Mouse (Mus musculus): ENCODE measurements at regions not wholly inside any gene's neighbourhood (a gene's known extent, or its start where the extent isn't known, plus 50 kb on each side); places are given as distances from the start of the nearest gene placed in this dataset.

DNA sequence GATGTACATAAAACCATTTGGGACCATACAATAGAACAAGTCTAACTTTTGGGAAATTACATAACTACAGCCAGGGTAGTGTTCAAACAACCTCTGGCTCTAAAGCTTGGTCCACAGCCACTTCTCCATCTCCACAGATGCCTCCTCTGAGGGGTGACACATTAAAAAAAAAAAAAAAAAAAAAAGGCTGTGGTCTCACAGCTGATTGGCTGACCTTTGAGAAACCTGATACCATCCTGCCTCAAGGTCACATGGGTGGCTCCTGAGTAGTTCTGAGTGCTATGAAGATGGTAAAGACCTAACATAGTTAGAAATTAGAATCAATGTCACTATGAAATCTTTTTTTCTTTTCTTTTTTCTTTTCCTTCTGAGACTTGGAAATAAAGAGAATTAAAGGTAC is 102.4 kb downstream of the Tmem182 start:
- no peak for DNase-seq

DNA sequence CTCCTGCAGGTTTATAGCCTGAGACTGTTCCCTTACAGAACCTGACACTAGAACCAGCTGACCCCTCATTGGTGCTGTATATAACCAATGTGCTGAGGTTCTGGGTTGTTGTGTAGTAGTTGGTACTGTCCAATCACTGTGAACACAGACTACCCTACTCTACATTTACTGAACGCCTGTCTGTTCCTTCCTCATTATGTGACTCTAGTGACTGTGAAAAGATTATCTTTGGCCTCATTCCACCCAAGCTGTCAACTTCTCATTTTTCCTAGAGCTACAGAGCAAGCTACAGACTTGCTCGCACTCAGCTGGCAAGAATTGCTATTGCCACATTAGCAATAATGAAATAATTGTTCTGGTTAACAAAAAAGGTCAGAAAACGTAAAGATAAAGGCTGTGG is 108.2 kb downstream of the Tmem182 start:
- no peak for DNase-seq

DNA sequence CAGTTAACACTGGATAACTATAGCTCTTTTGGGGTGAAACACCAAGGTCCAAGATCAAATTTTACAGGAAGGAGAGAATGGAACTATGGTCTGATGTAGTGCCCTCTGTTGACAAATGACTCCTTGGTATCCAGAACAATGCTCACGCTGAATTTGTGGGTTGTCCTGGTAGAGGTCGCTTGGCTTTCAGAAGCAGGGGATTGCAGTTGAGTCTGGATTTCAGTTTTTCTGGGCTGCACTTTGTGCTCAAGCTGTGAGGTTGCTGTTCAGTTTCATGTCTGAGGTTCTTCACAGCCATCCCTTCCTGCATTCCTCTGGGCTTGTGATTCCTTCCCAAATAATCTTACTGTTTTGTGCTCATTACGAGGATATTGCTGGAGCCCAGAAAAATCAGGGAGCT is 118.9 kb downstream of the Tmem182 start:
- no peak for DNase-seq

DNA sequence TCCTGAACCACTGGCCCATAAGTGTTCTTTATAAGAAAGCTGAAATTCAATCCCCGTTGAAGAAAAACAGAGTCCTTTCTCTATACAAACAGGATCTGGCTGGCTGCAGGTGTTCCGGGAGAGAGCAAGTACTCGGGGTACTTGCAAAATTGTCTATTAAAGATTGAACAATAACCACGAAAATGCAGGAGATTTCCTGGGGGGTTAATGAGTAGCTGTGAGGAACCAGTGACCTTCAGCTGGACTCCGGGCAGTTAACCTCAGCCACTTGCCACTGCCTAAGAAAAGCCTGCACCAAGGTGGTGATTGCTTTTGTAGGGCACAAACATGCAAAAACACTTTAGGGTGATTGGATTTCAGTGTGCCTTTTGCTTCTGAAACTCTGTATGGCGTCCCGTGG is 119.4 kb downstream of the Tmem182 start:
- no peak for DNase-seq

DNA sequence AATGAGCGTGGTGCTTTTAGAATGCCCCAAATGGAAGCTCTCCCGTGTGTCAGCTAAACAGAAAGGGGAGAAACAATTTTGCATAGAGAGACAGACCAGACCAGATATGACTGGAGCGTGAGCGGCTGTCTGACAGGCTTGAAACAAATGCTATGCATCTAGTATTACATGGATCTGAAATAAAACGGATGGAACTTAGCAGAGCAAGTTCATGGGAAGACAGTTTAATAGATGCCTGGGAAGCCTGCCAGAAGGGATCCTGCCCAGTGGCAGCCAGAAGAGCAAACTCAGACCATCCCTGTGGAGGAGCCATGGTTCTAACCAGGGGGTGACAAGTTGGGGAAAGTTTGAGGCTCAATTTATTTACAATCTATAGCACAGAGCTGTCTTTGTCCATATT is 126.0 kb downstream of the Tmem182 start:
- no peak for DNase-seq

DNA sequence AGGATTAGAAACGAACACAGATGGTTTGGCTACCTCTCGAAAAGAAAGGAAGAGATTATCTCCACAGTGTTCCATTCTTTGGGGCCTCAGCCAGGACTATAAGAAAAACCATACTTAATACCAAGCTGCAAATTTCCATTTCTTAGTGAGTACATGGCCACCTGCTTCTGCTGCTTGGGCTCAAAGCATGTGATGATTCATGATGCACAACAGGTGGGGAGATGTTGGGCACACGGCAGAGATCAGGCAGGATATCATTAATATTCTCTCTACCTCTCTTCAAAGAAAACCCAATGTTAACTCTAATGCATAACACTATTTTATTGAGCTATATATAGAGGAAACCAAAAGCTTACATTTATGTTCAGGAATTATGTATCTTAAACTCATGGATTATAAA is 131.3 kb downstream of the Tmem182 start:
- DNase-seq = no peak

DNA sequence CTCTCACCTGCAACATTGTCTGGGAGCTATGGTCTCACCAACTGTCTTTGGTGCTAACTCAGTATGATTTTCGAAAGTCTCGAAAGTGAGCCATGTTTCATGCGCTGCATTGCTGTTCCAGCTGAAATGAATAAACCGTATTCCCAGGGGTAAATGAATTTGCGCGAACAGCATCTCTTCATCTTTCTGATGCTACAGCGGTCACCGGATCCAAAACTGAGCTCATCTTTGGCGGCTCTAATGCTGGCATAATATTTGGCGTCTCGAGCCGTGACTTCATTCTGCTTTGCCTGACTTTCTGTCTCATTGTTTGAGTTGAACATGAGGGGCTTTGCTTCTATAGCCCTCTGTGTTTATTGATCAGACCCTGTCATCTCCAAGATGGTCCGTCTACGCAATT is 137.3 kb downstream of the Tmem182 start:
- DNase-seq = no peak

DNA sequence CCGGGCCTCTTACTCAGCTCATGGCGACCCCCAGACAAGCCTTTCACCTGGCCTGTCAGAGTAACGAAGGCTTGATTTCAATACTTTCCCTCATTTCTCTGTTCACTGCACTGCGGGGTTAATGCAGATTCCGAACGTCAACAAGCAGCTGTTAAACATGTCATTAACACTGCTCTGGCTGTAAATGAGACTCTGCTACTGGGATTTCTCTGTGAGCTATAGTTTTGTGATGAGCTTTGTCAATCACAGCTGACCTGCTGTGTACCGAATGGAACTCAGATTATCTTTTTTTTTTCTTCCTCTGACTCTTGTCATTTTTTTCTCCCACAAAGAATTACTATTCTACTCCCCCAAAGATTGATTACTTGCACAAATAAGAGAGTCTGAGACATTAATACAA is 137.8 kb downstream of the Tmem182 start:
- DNase-seq = no peak

DNA sequence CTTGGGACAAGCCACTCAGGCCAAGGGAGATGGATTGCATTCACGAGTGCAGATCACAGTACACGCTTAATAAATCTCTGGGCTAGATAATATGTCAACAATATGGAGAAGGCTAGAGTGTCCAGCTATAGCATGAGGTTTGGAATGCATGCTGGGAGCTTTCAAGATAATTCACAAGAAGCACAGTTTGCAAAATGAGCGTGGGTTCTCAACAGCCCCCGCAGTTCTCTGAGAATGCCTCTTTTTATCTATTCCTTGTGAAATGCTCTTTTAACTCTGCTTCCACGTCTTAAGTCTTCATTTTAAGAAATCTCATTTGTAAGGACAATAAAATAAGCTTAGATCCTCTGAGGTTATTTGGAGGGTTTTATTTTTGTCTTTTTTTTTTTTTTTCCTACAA is 145.2 kb downstream of the Tmem182 start:
- DNase-seq = no peak

DNA sequence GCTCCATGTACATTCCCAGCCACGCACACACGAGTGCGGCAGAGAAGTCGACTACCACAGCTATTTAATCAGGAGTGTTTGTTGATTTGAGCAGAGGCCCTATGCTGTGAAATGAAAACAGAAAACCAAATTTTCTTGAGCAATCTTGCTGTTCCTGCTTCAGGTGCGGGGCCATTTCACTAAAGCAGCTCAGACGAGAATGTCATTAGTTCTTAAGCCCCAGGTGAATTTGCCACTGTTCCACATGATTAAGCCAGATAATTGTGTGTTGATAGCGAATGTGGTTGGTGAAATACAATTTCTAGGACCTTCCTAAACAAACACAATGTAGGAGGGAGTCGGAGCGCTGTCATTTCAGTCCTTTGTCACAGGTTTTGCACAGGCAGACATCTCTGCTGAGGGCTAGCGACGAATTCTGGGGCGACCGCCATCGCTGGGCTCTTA is 149.3 kb downstream of the Tmem182 start:
- no peak for DNase-seq

DNA sequence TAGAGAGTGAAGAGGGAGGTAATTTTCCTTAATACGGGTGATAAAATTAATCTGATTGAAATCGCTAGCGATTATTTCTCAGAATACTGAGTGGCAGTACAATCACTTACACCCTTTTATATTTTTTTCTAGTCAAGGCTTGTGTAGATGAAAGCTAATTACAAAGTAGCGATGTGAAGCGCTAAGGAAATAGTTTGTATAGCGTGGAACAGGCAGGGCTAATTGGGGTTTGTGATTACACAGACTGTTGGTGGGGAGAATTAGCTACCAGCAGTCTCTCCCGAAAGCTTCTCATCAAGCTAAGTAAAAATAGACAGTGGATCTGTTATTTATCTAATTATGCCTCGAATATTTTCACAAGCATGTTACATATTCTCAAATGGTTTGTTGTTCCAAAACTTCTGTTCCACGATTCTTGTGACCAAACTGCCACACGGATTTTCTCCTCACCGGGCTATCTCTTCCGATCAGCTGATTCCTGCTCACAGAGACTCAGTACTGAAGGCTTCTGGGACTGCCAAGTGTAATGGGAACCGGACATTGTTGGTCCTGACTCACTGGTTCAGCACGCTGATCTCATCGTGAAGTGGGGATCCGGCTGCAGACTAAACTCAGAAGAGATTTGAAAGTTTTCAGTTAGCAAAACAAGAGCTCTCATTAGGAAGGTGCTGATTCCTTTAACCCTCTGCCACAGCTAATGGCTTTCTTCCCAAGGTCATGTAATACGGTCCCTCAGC is 162.5 kb downstream of the Tmem182 start:
- DNase-seq = no peak

DNA sequence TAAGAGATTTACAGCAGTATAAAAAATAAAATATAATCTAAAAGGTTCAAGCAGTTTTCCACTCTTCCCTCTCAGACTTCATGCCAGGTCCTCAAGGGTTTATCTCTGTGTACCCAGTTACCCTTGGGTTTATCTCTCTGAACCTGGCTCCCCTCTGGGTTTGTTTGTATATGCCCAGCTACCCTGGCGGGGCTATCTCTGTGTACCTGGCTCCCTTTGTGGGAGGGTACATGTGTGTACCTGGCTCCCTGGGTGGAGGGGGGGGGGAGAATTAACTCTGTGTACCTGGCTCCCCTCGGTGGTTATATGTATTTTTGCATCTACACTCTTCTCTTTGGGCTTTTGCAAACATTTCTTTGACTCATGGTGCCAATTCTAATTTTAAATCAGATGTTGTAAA is 178.4 kb downstream of the Tmem182 start:
- DNase-seq = no peak

DNA sequence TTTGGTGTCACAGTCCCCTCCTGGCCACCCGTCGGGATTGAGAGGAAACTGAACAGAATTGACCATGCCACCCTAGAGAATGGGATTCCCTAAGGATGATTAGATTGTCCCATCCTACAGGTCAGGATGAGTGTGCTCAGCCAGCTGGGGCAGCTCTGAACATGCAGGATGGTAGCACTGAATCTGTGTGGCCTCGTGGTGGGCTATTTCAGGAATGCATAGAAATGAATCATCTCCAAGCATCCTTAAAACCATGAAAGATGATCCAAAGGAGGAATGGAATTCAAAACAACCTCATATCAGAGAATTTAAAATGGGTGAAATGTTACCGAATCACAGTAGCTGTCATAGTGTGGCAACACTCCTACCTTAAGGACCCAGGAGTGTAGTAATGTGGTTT is 187.9 kb downstream of the Tmem182 start:
- no peak for DNase-seq

DNA sequence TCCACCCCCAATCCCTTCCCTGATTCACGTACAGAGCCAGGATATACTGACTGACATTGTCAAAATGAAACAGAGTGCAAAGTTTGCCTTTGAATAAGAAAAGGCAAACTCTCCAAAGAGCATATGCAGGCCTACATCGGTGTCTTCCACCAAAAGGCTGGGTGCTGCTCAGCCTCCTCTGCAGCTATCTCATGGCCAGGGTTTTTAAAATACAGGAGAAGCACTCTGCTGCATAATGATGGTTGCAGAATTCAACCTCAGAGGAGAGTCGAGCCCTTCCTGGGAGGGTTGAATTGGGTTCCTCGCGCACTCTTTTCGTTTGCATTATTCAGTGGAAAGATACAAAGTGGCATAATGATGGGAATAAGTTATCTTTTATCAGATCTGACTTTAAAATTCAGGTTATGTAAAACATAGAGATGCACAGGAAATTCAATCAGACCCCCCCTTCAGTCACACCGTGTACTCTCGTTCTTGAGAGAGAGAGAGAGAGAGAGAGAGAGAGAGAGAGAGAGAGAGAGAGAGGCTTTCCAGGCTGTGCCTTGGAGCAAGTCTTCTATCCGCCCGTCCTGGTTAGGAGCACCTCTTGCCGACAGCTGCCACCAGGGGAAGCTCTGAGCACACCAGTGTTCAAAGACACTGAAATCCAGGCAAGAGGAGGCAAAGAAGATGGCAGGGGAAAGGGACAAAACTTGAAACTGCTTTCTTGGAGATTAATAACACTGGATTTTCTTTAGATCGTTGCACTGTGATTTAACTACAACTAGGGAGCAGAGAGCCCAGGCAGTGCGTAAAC is 196.0 kb downstream of the Tmem182 start:
- DNase-seq = peak; percentile 4

DNA sequence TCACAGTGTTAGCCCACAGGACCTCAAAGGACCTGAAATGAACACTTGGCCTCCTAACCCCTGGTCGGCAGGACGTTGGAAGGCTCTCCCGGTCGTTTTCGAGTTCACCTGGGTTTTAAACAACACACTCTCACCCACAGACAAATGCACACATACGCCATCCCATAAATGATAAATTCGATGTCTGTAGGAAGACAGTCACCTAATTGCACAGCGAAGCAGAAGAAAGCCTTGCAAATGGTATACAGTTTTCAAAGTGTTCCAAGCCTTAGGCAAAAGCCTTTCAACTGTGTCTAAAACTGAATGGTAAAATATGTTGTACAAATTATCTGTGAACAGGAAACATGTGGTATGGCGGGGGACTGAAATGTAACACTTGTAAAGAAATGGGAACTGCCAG is 196.6 kb downstream of the Tmem182 start:
- no peak for DNase-seq

DNA sequence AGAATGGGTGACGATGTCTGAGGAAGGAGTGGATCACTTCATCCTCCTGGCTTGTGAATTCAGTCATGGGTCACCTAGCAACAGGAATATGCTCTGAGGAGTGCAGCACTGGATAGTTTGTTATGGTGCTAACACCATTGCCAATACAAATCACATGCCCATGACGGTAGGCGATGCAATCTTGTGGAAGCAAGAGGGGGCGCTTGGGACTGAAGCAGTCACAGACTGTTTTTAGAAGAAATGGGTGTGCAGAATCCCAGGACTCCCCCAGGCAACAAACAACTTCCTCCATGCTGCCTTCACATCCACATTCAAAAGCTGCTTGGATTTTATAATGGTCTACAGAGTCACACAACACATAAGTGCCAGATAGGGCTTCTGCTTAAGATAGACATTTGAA is 221.5 kb downstream of the Tmem182 start:
- DNase-seq = no peak

DNA sequence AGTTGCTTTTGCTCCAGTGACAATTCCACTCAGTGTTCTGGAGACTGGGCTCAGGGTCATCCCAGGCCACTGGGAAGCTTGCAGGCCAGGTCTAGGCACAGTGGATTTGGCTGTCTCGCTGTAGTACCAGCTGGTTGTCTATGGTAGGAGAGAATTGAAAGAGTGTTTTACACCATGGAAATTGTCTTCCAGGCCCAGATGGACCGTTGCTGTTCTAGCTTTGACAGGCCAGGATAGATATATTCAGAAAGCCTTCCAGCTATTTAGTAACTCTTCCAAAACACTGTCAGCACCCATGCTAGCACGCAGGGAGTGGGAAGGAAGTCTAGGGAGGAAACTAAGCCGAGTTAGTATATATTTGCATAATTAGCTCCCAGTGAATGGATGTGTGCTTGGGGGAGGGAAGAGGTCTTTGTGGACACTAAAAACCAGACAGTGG is 222.2 kb downstream of the Tmem182 start:
- DNase-seq = no peak

DNA sequence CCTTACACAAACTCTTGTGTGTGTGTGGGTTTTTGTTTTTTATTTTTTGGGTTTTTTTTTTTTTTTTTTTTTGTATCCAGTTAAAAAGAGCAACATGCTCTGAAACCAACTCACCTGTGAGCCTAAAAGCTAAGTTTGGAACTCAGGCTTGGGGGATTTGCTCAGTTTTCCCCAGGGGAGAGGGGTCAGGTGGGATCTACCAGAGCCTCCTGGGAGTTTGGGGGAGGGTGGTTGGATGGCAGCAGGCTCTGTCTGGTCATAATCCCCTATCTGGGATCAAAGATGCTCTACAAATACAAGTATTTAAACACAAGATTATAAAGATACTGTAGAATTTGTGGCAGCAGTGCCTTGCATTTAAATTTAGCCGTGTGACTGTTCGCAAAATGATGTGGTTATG is 222.6 kb downstream of the Tmem182 start:
- DNase-seq = no peak

DNA sequence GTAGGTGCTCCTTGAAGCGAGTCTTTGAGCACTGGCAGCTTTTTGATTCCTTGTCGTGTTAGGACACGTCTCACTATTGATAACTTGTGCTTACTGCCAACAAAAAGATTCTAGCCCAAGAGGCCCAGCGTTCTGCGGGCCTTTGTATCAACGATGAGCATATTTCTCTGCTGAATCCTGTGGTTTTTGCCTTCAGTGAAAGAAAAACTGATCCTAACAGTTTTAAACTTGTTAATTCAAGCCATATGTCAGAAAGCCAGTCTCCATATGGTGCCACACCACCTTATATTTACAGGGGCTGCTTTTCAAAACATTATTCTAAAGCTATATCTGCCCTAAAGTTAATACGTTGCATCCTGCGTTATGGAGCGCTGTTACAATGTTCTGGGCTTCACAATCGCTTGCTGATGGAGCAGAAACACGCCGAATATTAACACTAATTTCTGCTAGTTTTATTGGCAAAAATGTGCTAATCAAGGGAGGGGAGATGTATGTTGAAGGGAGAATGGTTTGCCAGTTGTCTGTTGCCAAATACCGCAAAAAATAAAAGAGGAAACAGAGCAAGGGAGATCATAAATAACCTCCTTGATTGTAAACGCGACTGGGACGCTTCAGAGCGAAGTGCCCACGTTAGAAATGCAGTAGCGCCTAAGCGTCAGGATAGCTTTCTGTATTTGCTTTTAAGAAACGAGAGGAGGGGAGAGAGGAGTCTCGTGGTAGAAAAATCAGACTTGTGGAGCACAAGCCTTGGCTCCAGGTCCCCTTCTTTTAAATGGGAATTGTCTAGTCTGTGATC is 229.9 kb downstream of the Tmem182 start:
- DNase-seq = no peak

DNA sequence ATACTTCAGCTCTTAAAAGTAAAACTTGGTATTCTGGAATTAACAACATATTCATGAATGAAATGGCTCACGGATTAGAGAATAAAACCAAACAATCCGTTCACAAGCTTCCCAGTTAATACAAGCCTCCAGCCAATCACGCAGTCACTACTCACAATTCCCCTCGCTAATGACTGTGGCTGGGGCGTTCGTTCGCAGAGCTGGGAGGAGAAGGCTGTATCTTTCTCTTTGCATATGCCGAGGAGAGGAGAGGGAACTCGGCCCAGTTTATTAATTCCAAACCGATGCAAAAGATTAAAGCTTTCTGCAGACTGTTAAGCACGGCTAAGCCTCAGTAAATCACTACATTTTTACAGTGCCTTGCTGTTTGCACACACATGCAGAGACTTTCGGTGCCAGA is 231.5 kb downstream of the Tmem182 start:
- DNase-seq = no peak

DNA sequence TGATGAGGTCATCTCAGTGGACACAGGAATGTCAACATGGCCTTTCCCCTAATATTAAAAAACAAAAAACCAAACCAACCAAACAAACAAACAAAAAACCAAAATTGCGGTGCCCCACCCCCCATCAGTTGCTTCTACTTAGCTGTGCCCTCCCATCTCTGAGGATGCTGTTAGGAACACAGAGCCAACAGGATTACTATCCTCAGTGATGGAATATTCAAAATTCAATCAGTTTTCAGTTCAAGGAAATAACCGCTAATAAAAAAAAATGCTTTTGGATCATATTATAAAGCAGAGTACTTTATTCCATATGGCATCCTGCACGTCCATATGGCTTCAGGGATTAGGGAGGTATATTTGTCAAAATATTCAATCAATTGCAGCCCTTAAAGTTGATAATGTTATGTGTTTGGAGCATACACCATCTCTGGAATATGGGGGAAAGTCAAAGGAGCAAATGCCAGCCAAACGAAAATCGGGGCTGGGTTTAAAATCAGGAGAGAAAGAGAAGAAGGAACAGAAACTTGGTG is 249.1 kb downstream of the Tmem182 start:
- DNase-seq = no peak

DNA sequence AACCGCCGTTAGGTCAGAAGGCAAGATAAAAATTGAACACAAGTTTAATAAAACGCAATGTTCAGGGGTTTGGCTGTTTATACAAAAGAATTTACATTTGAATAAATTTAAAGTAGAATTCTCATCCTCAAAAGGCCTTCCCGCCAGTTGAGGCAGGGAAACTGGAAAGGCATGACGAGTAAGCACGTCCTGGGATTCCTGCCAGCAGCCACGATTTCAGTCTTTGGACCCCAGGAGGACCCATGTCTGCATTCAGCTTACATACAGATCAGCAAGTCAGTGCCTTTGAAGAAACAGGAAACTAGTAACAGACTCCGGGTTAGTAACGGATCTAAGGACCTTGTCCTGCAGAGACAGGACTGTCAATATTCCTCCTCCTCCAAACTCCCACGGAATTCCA is 250.4 kb downstream of the Tmem182 start:
- DNase-seq = no peak

DNA sequence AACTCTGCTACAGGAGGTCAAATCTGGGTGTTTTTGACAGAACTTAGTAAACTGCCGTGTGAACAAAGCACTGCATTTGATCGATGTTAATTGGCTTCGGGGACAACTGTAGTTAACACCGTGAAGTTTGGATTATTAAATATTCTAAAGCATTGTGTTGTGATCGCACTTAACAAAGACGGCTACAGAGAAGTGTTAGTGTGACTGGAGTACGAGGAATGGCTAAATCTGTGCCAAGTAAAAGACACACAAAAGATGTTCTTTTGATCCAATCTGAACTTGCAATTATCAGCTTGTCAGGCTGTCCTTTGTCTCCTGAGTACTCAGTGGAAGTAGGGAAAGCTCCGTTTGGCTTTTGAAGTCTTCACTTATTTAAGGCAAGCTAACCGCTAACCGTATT is 259.7 kb downstream of the Tmem182 start:
- DNase-seq = no peak

Data from thymus, postnatal 4 days (tissue).